Mouse (Mus musculus) spleen, postnatal 4 days (tissue): ENCODE data around the gene Bag1.

Experiments used
- DNase-seq, 2 experiments: peaks; one replicate each; pipeline ENCODE4 v3.0.0; 2022; ENCODE audit warnings: low spot score in 2 of 2

Gene Bag1

DNA sequence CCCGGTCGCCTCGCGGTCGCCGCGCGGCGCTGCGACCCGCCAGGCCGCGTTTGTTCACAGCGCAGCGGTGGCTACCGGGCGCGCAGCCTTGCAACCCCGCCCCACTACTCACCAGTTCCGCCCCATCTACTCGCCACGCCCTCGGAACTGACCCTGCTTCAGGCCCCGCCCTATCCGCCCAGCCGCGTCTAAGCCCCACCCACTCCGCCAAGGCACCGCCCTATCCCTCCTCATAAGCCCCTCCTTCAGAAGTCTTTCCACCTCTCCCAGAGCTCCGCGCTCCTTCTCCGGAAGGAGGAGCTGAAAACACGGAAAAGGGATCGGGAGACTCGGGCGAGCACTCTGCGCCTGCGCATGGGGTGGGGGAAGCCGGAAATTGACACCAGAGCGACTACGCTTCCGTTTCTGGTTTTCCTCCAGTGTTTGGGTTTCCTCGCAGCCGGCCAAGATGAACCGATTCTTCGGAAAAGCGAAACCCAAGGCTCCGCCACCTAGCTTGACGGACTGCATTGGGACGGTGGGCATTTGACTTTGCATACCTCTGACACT is at the start of gene Bag1, which contains the start of gene Chmp5:
TSS of gene Bag1 (minus strand) at position 135 of the 549 bp plus-strand sequence.
TSS of gene Chmp5 (plus strand) at position 248 of the 549 bp plus-strand sequence.
- DNase-seq = peak; percentile 99 to 100

DNA sequence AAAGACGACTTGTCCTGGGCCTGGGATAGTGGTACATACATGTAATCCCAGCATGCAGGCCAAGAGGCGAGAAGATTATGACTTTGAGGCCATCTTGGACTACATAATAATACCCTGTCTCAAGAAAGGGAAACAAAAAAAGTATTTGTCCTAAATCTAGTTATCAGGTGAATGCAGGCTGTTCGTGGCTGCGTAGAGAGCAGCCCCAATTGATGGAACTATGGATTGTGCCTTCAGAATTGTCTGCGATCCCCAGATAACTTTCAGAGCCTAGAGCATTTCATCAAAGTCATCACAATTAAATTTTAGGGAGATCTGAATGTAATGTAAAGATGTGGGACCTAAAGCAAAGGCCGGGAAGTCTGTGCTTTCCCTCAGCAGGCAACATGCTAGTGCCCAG is 48.2 kb upstream of the Bag1 start:
- no peak for DNase-seq

DNA sequence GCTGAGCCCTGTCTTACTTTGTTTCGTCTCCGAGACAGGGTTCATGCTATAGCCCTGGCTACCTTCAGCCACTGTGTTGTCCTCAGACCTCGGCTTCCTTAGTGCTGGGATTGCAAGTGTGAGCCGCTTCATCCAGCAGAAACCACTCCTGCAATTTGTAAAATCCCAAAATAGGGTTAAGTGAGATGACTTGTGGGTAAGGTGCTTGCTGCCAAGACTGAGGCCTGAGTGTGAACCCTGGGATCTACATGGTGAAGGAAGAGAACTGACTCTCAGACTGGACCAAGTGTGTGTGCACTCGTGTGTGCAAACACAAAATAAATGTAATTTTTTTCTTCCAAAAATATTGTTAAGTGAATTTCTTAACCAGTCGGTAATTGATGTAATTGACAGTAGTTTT is 41.5 kb upstream of the Bag1 start:
- no peak for DNase-seq

DNA sequence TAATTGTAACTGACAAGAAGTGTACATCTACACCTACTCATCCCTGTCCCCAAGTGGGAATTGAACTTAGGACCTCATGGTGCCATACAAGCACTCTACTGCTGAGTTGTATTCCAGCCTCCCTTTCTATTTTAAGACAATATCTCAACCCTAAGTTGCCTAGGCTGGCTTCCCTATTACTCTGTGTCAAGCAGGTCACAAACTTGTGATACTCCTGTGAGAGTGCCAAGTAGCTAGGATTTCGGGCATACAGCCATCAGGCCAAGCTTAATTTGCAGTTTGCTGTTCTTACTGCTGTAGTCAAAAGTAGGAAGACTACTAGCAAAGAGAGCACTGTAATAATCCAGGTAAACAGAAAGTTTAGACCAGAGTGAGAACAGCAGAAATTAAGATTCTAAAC is 35.6 kb upstream of the Bag1 start:
- no peak for DNase-seq

DNA sequence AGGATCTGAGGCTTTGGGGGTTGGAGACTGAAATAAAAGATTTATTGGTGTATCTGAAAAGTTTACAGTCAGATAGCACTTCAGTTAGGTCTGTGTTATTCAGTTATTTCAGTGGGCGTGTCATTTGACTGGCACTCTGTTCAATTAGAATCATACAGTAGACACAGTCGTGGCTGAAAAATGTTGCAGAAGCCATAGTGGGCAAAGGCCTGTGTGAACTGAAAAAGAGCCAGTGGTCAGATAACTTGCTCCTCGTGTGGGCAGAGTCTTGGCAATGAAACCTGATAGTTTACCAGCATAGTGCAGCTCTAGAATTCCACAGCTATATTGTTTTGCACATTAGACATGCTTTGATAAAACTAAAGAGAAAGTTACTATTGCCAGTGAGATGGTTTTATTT is 34.4 kb upstream of the Bag1 start:
- no peak for DNase-seq

DNA sequence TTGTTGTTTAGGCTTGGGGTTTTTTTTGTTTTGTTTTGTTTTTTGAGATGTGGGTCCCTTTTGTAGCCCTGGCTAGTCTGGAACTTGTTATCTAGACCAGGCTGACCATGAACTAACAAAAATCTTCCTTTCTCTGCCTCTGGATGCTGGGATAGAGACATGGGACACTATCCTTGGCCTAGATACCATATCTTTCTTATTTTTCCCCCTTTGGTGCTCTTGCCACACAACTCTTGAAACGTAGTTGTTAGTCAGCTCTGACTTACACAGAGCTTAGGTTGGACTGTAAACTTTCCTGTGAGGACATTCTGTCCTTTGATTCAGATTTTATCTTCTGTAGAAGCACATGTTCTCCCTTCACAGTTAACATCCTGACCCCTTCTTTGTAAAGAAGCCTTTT is 31.3 kb upstream of the Bag1 start:
- no peak for DNase-seq

DNA sequence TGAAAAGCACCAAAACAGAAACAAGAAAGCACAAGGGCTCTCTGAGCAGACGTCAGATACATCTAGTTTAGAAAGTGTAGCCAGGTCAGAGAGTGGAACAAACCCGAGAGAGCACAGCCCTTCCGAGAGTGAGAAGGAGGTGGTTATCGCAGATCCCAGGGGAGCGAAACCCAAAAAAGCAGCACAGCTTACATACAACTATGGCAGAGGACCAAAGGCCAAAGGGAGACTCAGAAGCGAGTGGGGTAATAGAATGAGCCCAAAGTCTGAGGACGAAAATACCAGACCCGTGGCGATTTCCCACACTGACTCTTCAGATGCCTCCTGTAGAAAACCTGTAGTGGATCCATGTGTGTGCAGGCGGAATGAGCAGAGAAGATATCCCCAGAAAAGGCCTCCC is 28.6 kb upstream of the Bag1 start:
- DNase-seq = no peak

DNA sequence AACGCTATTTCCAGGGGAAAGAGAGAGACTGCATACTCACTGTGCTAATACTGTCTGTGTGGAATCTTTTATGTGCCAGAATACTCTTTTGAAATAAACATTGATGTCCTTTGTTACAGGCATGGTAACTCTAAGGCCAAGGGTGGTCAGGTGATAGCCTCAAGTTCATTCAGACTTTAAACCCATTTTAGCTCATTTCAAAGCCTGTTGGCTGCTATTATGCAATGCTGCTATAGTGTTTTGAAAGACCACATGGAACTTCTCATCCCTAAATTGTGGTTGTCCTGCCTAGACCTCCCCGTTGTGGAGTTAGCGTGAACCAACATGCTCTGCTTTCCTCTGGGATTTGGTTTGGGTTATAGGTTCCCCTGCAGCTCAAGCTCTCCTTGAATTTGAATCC is 27.6 kb upstream of the Bag1 start:
- no peak for DNase-seq

DNA sequence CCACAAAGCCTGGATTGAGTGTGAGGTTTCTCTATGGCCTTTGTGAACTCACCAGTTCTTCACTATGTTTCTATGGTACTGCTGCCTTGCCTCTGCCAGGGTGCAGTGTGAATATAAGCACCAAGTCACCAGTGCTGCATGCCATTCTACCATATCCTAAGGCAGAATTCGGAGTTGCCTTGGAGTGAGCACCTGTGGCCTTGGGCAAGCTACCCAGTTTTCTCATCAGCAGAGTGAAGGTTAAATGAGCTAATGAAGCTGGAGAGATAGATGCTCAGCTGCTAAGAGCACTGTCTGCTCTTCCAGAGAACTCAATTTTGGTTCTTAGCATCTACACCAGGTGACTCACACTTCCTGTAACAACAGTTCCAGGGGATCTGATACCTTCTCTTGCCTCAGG is 25.9 kb upstream of the Bag1 start:
- no peak for DNase-seq

DNA sequence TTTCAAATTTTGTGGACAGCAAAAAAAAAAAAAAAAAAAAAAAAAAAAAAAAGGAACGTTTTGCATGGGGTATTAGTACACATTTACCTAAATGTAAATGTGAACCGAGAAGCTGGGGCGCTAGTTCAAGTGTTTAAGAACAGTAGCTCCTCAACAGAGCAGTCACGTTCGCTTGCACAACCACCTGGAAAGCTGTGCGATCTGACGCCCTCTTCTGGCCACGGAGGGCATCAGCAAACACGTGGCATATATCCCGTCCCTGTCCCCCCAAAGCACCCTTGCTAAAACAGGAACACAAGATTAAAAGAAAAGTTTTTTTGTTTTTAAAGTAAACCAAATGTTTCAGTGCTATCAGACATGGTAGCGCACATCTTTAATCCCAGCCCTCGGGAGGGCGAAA is 23.6 kb upstream of the Bag1 start:
- DNase-seq = peak; percentile 65 to 81

DNA sequence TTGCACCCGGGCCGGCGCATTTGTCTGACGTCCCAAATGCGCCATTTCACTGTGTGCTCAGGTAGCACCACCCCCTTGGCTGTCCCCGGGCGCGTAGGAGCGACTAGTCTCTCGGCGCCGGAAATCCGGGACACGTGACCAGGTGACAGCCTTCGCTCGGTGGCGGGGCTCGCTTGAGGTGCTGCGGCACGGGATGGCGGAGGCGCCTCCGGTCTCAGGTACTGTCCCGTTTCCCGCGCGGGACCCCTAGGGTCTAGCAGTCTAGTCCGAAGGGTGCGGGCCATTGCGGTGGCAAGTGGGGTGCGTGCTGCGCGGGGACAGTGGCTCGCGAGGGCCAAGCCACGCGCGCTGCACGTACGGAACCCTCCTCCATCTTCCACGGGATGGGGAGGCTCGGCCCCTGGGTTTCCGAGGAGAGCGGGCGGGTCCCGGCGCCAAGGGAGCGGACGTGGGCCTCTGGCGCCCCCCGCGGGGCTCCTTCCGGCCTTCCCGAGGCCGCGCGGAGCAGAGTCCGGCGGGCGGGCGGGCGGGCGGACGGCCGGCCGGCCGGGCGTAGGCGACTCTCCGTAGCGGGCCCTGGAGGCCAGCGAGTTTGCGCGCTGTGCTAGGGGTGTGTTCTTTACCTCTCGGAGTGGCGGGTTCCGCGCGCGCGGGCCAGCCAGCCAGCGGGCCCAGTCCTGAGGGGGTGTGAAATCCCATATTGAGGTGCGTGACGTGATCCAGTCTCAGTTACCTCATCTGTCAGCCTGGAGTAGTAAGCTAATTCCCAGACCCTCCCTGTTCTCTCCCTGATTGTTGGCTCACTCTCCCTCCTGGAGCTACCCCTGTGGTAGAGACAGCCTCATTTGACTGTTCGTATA is 23.0 kb upstream of the Bag1 start, which contains the start of gene Nfx1:
TSS of gene Nfx1 (plus strand) at position 65 of the 860 bp plus-strand sequence.
- DNase-seq = peak; percentile 92 to 95

DNA sequence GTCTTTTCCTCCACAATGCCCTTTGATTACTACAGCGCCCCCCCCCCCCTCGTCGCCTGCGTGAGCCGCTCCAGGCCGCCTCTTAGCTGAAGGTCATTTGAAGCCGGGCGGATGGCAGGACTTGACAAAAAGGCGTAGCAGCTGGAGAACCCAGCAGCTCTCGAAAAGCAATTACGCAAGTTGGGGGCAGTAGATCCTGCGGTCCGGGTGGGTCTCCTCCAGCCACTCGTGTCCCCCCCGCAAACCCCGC is 22.4 kb upstream of the Bag1 start:
- no peak for DNase-seq

DNA sequence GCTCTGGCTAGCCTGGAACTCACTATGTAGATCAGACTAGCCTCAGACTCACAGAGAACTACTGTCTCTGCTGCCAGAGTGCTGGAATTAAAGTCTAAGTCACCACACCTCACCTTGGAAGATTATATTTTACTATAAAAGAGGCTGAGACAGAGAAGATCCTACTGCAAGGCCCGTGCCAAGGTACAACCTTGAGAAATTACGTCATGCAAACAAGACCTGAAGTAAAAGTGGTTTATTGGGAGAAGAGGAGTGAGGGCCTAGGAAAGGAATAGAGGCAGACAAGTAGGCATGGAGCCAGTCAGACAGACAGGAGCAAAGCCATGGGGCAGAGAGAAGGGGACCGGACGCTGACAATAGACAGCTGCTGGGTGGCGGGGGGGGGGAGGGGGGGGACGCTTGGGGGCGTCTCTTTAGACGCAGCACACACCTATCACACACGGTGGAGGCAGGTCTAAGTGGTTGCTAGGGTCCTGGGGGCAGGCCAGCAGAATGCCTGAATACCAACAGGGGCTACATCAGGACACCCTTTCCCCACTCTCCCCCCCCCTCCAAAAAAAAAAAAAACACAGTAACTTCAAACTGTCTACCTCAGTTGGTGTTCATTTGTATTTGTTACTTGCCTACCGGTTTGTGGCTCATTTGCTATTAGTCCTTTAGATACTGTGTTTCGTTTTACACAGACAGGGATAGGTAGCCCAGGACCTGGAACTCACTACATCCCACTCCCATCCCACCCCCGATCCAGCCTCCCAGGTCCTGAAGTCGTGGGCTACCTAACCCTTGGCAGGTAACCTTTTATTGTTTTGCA is 21.9 kb upstream of the Bag1 start:
- no peak for DNase-seq

DNA sequence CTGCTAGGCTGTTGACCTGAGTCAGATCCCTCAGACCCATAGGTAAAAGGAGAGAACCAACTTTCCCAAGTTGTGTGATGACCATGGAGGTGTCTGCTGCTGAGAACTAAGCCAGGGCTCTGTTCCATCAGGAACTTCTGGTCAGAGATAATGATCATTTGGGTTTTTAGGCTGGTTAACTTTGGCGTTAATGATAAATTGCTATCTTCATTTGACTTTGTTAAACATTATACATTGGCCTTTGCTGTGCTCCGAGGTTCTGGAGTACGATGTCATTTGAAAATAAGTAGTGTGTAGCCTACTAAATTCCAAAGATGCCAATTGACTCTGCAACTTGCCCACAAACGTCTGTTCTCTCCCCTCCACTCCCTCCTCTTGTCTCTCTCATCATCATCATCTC is 21.1 kb upstream of the Bag1 start:
- no peak for DNase-seq

DNA sequence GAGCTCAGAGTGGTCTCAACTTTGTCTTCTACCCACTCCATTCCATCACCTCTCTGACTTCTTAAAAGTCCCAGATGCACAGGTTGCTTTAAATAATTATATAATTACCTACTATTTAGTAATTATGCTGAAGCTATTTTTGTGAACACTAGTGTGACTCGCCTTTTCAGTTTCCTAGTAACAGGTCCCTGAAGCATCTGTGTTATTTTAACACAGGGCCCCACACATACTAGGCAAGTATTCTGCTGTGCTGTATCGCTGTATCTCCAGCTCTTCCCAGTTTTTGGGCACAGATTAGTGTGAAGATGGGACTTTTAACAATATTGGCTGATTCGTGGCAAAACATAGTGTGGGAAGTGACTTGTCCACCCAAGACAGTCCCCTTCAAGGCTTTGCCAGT is 15.4 kb upstream of the Bag1 start:
- DNase-seq = no peak

DNA sequence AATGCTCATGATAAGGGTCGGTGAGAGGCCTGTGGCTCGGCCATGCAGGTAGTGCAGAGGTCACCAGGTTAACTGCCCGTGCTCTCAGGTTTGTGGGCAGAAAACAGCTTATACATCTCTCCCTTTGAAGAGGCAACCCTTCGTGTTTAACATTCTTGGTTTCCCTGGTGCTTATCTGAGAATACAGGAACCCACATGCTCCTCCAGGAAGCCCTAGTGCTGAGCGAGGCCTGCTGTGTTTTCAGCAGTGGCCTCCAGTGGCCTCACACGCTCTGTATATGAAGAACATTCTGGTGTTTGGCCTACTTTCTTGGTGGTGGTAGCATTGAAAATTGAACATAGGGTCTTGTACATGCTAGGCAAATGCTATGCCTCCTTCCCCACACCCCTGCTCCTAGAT is 7.8 kb upstream of the Bag1 start:
- DNase-seq = no peak

DNA sequence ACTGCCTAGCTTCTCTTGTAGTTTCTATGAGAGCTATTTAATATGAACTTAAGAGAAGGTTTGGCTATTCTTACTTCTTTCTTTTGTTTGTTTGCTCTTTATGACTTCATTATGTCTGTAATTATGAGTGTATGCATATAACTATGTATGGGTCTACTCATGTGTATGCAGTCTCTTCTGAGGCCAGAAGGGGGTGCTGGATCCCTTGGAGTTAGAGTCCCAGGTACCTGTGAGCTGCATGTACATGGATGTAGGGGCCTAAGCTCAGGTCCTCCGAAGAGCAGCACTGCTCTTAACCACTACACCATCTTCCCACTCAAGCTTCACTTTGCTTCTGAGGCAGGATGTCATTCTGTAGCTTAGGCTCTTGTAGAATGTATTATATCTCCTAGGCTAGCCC is 5.4 kb upstream of the Bag1 start:
- peak in 1 of 2 experiments; percentile 45 for DNase-seq

DNA sequence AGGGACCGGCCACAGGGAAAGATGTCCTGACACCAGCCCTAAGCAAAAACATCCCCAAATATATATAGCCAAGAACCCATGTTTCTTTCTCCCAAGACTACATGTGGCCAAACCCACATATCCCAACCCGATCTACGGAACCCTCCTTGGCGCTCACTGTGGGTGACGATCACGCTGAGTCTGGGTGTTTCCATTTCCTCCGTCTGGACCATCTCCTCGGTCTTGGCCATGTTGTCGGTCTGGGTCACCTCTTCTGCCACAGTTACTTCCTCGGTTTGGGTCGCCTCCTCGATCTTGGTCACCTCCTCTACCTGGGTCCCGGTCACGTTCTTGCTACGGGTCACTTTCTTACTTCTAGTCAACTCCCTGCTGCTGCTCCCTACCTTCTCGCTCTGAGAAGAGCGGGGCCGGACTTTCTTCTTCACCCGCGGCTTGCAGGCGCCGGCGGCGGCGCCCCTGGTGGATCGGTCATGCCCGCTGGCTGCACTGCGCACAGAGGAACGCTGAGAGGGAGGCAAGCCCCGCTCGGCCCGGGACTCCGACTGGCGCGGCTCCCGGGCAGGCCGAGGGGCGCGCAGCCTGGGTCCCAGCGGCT is 432 bp downstream of the Bag1 start:
- no peak for DNase-seq

DNA sequence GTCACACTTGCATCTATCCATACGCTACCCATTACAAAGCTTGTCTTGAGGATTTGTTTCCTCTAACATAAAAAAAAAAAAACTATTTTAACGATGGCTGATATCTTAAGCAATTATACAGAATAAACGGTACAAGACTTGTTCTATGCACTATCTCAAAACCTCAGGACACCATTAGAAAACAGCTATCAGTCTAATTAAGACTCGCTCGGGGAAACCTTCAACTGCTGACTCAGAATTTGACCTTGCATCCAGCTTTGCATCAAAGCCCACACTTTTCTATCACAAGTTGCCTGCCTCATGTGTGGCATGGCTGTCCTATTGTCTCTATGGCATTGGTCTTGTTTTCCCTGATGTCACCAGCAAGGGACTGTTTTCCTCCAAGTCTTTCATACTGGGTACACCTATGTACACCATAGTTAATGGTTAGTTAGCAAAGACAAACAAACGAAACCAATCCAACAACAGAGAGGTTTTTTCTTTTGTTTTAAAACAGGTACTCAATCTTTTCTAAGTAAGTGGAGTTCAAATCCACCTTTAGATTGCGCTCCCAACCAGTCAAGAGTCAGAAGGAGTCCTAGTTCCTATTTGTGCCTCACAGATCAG is 1.5 kb downstream of the Bag1 start:
- DNase-seq = no peak

DNA sequence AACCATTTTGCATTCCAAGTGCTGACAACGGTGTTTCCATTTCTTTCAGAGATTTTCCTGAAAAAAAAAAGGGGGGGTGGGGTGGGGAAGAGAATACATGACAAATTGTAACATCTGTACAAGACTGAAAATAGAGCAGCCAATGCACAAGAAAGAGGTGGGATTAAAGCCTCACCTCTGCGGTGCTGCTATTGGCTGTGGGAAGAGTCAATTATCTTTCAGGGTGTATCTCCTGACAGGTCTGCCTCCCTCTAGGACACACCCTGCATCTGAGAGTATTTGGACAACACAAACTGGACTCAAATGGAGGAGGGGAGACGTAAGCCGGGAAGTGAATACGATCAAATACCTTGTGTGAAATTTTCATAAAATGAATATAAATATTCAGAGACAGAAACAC is 4.4 kb downstream of the Bag1 start:
- DNase-seq = no peak

DNA sequence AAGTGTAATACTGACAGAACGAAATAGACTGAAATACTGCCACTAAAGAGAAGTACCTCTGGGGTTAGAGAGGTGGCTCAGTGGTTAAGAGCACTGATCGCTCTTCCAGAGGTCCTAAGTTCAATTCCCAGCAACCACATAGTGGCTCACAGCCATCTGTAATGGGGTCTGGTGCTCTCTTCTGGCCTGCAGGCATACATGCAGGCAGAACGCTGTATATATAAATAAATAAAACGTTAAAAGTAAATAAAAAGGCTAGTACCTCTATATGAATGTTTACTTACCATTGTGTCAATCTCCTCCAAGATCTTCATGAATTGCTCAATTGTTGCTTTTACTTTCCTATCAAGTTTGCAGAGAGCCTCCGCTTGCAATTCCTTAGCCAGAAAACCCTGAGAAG is 9.3 kb downstream of the Bag1 start:
- no peak for DNase-seq

DNA sequence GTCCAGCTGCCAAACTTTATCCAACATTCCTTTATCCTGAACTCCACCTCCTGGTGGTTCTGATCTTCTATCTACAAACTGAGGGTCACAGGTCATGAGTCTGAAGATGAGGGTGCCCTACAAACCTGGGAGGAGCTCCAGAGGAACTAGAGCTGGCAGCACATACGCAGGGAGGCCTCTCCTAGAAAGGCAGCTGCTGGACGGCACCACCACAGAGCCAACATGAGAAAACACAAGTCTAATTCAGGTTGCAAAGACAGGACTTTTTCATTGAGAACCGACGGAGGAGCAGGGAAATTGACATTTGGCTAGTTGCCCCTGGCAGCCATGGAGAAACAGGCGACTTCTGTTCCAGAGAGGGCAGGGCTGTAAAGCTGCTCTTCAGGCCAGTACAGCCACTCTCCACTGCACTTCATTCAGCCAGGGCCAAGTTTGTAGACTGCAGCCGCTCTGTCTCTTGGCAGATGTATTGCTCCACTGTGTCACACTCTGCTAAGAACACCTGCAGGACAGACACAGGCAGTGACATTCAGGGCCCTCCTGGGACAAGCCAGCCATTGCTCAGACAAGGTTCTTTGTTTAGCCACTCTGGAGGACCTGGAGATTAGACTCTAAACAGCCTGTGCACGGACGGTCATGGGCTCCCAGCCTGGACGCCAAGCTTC is 11.8 kb downstream of the Bag1 start:
- DNase-seq = no peak
